Mouse (Mus musculus): Measurements from ENCODE around the gene Kcnj14. TPM values are rescaled to one million over a fixed set of nuclear protein-coding genes. Genes with fewer than 3 reads are reported as not detected.
A peak's percentile ranks its signal among the peaks of the same experiment; 100 is the strongest.

Kcnj14 gene
- polyA plus RNA-seq, 1 experiment from 2014 or later = 1.5 TPM

DNA sequence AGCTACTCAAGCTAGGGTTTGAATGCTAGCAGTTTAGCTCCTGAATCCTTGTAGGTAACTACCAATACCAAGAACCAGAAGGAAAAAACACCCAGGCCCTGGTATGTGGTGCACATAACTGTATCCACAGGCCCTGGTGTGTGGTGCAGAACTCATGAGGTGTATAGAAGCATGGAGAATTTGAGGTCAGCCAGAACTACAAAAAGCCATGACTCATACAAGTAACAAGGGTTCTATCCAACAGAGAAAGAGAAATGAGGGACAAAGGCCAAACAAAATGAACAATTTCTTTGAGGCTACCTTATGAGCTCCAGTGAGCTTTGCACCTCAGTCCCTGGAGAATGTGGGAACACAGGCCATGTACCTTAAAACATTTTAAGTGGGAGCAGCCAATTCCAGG is 3.7 kb downstream of the Kcnj14 start:
- H3K36me3 ChIP-seq (replicated peaks) = peaks cover 49% of the 10 kb centered on the region
- peaks cover 13% of the 10 kb centered on the region for H3K4me1 ChIP-seq
- DNase-seq (ENCODE audit: low spot score) = no peak
- peaks cover 29% of the 10 kb centered on the region for H3K27me3 ChIP-seq (replicated peaks; ENCODE audit: low read depth, poor library complexity, severe bottlenecking)
- H3K9me3 ChIP-seq = no peaks in the 10 kb centered on the region
- no peak overlapping the region for H3K4me3 ChIP-seq
- no peak overlapping the region for H3K27ac ChIP-seq (replicated peaks)

DNA sequence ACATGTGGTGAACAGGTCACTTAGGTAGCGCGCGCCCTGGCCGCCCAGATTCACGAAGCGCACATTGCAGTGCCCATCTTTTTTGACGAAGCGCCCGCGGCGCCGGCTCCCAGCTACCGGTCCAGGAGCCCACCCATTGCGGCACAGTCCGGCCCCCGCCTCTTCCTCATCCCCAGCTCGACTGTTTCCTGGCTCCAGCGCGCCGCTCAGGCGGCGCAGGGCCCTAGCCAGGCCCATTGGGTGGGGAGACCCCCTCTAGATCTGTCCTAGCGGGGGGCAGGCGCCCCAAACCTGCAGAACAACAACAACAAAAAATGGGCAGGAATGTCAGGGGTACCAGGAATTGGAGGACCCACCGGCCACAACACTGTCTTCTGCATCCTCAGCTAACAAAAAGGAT is 4.7 kb downstream of the Kcnj14 start:
- WGBS = 9% methylated on average over 25 of the region's 25 CpGs
- Histone ChIP-seq H3K27ac (replicated peaks) (no peak overlapping the region), H3K9me3 (no peaks in the 10 kb centered on the region), H3K4me1 (peaks cover 23% of the 10 kb centered on the region), H3K4me3 (peak overlapping the region; percentile 46), H3K36me3 (replicated peaks) (peaks cover 39% of the 10 kb centered on the region), H3K27me3 (replicated peaks; ENCODE audit: low read depth, poor library complexity, severe bottlenecking) (peaks cover 29% of the 10 kb centered on the region)
- DNase-seq (ENCODE audit: low spot score) = no peak

DNA sequence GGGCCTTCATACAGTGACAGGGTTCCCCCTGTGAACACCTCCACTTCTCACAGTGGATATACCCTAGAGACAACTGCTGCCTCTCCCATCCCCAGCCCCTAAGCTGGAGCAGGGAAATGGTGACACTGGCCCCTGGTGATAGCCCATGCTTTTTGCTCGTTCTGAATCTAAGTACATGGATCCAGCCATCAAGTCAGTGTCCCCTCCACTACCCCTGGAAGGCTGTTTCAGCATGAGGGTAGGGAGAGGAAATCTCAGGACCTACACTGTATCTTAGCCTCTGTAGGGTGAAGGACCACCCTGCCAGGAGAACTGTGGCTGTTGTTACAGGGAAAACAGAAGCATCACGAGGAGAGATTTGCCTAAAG is 8.6 kb downstream of the Kcnj14 start:
- H3K4me1 ChIP-seq = peaks cover 43% of the 10 kb centered on the region
- peak overlapping the region; percentile 100 for H3K27ac ChIP-seq (replicated peaks)
- WGBS = 48% methylated on average over 2 of the region's 2 CpGs
- no peak for DNase-seq (ENCODE audit: low spot score)
- peak overlapping the region; percentile 98; the same call in 1 of the 2 replicates for H3K4me3 ChIP-seq
- H3K36me3 ChIP-seq (replicated peaks) = peaks cover 23% of the 10 kb centered on the region
- peaks cover 29% of the 10 kb centered on the region for H3K27me3 ChIP-seq (replicated peaks; ENCODE audit: low read depth, poor library complexity, severe bottlenecking)
- no peaks in the 10 kb centered on the region for H3K9me3 ChIP-seq

DNA sequence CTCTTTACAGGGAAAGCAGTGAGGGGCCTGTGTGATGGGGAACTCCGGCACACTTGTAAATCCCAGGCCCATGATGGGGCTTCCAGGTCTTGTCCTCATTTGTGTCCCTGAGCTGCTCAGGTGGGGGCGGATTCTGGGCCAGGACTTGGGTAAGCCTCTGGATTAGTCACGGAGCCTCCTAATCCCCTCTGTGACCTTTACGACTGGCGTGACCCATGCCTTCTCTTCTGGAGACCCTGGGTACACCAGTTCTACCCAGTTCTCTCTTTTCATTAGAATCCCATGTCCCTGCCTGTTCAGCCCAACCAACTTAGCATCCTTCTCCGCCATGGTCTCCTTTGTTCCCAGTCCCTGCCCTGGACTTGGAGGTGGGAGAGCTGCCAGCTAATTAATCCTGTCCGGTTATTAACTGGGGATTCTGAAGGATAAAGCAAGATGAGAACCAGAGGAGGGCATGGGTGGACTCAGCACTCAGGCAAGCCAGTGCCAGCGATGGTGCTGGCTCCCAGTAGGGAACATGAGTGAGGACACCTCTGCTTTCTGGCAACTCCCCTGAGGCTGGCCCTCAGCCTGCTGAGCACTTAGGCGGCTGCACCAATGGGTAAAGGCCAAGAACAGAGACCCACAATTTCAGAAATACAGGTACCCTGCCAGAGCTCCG is 9.1 kb downstream of the Kcnj14 start:
- H3K27ac ChIP-seq (replicated peaks) = peak overlapping the region; percentile 100
- peaks cover 43% of the 10 kb centered on the region for H3K4me1 ChIP-seq
- peak overlapping the region; percentile 98 for H3K4me3 ChIP-seq
- DNase-seq (ENCODE audit: low spot score) = no peak
- 39% methylated on average over 10 of the region's 10 CpGs for WGBS
- H3K36me3 ChIP-seq (replicated peaks) = peaks cover 26% of the 10 kb centered on the region
- H3K9me3 ChIP-seq = no peaks in the 10 kb centered on the region
- peaks cover 24% of the 10 kb centered on the region for H3K27me3 ChIP-seq (replicated peaks; ENCODE audit: low read depth, poor library complexity, severe bottlenecking)

DNA sequence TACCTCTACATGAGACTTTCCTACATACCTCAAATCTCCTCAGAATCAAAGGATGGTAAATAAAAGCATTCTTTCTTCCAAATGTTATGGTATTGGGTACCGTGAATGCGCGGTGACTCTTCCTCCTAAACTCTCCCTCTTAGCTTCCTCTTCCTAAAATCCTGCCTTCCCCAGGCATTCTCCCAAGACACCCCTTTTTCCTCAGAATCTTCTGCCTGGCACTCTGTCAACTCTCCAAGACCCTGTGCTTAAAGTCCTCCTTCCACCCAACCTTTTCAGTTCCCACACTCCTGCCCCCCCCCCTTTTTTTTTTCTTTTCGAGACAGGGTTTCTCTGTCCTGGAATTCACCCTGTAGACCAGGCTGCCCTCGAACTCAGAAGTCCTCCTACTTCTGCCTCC is 9.7 kb downstream of the Kcnj14 start:
- Histone ChIP-seq H3K27me3 (replicated peaks; ENCODE audit: low read depth, poor library complexity, severe bottlenecking) (peaks cover 17% of the 10 kb centered on the region), H3K27ac (replicated peaks) (peak overlapping the region; percentile 100), H3K36me3 (replicated peaks) (peaks cover 32% of the 10 kb centered on the region), H3K4me3 (peak overlapping the region; percentile 98), H3K4me1 (peaks cover 41% of the 10 kb centered on the region), H3K9me3 (no peaks in the 10 kb centered on the region)
- DNase-seq (ENCODE audit: low spot score) = no peak
- WGBS = 3% methylated on average over 5 of the region's 5 CpGs

DNA sequence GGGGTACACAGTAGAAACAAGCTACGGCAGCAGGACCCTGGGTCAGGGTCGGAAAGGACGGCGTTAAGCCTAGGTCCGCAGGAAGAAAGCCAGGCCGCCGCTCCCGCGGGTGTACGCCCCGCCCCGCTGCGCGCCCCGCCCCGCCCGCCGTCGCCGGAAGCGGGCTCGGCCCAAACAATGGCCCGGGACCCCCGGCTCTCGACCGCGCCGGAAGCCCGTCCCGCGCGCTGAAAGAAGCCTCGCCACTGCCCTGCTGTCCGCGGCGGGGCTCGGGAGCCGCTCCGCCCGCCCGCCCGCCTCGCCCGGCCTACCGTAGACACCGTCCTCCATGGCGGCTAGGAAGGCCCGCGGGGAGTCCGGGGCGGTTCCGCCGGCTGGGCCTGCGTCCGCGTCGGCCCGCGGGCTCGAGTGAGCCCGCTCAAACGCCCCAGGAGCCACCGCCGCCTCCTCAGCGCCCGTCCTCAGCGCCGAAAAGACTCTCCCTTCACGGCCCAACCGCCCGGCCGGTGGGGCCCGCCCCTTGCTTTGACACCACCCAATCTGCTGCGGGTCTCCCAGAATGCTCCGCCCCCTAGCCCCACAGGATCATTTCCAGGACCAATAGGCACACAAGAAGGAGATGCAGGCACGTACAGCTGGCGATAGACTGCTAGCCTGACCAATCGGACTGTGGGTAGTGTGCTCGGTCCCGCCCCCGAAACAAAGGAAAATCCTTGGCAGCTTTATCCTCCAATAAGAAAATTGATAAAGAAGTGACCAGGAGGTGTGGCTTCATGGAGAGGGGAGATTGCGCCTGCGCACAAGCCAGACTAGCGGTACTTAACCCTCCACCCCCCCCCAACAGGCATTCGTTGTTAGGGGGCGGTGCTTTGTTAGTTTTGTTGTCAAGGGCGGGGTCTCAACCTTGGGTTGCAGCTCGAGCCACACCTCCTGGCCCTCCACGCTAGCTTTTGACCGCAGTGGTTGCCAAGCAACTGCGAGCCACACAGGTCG is 10.5 kb downstream of the Kcnj14 start, which contains the start of gene Cyth2:
Cyth2 (minus strand) TSS at position 795 of the 993 bp plus-strand sequence.
- H3K27ac ChIP-seq (replicated peaks) = peak within 1 kb of the TSS; percentile 100
- DNase-seq (ENCODE audit: low spot score) = peak; percentile 100
- H3K27me3 ChIP-seq (replicated peaks; ENCODE audit: low read depth, poor library complexity, severe bottlenecking) = peaks cover 11% of the 10 kb centered on the region
- under 1% methylated on average over 92 of the region's 92 CpGs for WGBS
- peak within 1 kb of the TSS; percentile 98 for H3K4me3 ChIP-seq
- peaks cover 39% of the 10 kb centered on the region for H3K36me3 ChIP-seq (replicated peaks)
- peaks cover 36% of the 10 kb centered on the region for H3K4me1 ChIP-seq
- H3K9me3 ChIP-seq = no peaks in the 10 kb centered on the region

DNA sequence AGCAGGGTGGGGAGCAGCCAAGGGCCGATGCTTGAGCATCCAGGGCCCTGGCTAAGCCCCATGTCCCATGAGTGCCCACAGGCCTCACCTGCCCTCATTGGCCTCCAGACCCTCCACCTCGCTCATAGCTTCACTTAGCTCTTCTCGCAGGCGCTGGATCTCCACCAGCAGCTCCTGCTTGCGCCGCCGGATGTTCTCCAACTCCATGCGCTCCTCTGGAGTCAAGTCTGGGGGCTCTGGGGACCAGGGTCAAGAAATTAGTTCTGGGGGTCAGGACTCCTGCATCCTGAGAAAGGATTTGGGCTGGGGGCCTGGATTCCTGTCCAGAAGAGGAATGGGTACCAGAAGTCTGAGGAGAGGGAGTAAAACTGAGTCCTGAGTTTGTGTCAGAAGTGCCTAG is 11.7 kb downstream of the Kcnj14 start:
- WGBS = 86% methylated on average over 8 of the region's 8 CpGs
- peak overlapping the region; percentile 98 for H3K4me3 ChIP-seq
- H3K27me3 ChIP-seq (replicated peaks; ENCODE audit: low read depth, poor library complexity, severe bottlenecking) = no peaks in the 10 kb centered on the region

DNA sequence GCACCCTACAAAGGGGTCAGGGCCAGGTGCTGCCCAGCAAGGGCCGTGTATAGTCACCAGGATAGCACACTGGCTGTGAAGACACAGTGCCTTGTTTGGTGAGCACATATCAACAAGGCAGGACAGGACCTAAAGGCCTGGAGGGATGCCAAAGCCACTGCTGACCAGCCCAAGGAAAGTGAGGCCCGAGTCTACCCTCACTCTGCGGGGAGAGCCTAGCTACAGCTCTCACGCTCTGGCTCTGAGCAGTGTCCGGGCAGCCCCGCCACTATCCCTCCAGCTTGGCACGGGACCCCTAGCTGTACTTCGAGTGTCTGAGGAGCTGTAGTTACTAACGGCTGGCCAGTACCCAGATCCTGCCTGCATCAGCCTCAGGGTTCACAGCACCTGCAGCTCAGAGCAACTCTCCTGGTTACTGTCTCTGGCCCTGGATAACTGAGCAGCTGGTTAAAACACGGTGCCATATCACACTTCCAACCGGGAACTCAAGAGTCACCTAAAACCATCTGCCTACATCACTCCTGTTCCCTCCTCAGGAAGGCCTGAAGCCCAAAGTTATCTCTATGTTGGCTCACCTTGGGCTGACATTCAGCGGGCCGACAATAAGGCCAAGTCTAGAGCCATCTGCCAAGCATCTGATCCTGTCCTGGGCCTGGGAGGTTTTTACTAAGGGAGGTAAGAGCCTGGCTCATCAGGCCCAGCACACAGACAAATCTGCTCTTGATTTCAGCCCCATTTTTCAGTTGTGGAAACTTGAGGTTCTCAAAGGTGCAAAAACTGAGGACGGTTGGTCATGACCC is 15.1 kb downstream of the Kcnj14 start:
- WGBS = 90% methylated on average over 14 of the region's 14 CpGs
- peaks cover 32% of the 10 kb centered on the region for H3K4me1 ChIP-seq
- H3K36me3 ChIP-seq (replicated peaks) = peaks cover 74% of the 10 kb centered on the region
- H3K9me3 ChIP-seq = no peaks in the 10 kb centered on the region
- no peak overlapping the region for H3K4me3 ChIP-seq
- no peak overlapping the region for H3K27ac ChIP-seq (replicated peaks)
- H3K27me3 ChIP-seq (replicated peaks; ENCODE audit: low read depth, poor library complexity, severe bottlenecking) = no peaks in the 10 kb centered on the region
- DNase-seq (ENCODE audit: low spot score) = no peak

More for the DNA sequence above, 11.7 kb downstream of the Kcnj14 start:
- Histone ChIP-seq H3K9me3 (no peaks in the 10 kb centered on the region), H3K4me1 (peaks cover 41% of the 10 kb centered on the region), H3K27ac (replicated peaks) (peak overlapping the region; percentile 100), H3K36me3 (replicated peaks) (peaks cover 51% of the 10 kb centered on the region)
- no peak for DNase-seq (ENCODE audit: low spot score)

DNA sequence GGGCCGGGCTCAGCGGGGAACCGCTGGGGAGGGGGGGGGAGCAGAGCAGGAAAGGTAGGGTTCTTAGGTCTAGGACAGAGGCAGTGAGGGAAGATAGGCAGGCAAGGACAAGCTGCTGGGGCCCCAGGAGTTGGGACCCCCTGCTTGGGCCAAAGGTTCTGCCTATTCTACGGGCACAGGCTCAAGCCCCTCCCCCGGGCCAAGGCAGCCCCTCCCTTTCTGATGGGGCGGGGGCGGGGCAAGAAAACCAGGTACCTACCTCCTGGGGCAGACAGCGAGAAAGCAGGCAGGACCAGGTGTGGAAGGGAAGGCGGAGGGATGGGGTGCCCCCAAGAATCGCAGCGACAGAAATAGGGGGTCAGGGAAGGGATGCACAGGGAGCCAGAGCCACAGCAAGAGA is 16.1 kb downstream of the Kcnj14 start:
- no peaks in the 10 kb centered on the region for H3K9me3 ChIP-seq
- no peaks in the 10 kb centered on the region for H3K27me3 ChIP-seq (replicated peaks; ENCODE audit: low read depth, poor library complexity, severe bottlenecking)
- DNase-seq (ENCODE audit: low spot score) = no peak
- H3K27ac ChIP-seq (replicated peaks) = no peak overlapping the region
- H3K4me3 ChIP-seq = peak overlapping the region; percentile 0; the same call in 1 of the 2 replicates
- peaks cover 32% of the 10 kb centered on the region for H3K4me1 ChIP-seq
- H3K36me3 ChIP-seq (replicated peaks) = peaks cover 83% of the 10 kb centered on the region
- 52% methylated on average over 11 of the region's 11 CpGs for WGBS

DNA sequence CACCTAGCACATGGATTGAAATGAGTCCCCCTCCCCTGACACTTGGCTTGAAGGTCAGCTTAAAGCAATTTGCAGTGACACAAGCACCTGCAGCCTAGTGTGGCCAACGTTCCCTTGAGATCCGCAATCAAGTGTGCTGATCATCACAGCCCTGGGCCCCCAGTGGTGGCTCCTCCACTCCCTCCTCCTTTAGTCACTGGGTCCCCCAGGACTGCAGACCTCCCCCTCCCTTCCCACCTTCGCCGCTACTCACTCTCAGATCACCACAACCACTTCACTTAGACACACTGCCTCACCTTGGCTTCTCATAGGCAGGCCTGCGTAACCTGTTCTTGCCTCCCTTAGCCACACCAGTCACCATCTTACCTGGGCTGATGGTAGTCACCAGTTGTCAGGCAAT is 18.6 kb downstream of the Kcnj14 start:
- H3K36me3 ChIP-seq (replicated peaks) = peaks cover 84% of the 10 kb centered on the region
- H3K4me3 ChIP-seq = no peak overlapping the region
- H3K27ac ChIP-seq (replicated peaks) = no peak overlapping the region
- WGBS = 63% methylated on average over 5 of the region's 5 CpGs
- H3K27me3 ChIP-seq (replicated peaks; ENCODE audit: low read depth, poor library complexity, severe bottlenecking) = peaks cover 1% of the 10 kb centered on the region
- no peak for DNase-seq (ENCODE audit: low spot score)
- peaks cover 19% of the 10 kb centered on the region for H3K4me1 ChIP-seq
- H3K9me3 ChIP-seq = no peaks in the 10 kb centered on the region

DNA sequence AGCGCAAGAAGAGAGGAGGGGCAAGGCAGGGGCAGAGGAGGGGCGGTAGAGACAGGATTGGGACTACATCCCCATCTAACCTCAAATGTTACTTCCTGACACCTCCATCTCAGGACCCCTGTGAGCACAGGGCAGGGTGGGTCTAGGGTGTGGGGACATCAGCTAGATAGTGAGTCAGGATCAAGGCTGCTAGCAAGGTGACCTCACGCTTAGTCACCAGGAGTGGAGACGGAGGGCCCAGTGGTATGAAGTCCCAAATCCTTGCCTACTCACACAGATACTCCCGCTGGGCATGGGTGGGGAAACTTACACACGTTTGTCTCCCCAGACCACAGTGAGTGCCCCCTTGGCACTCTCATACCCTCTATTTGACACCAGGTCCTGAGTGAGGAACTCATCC is 22.0 kb downstream of the Kcnj14 start:
- H3K27ac ChIP-seq (replicated peaks) = no peak overlapping the region
- H3K4me3 ChIP-seq = no peak overlapping the region
- peaks cover 34% of the 10 kb centered on the region for H3K4me1 ChIP-seq
- no peaks in the 10 kb centered on the region for H3K9me3 ChIP-seq
- 91% methylated on average over 6 of the region's 6 CpGs for WGBS
- no peak for DNase-seq (ENCODE audit: low spot score)
- H3K36me3 ChIP-seq (replicated peaks) = peaks cover 50% of the 10 kb centered on the region
- peaks cover 35% of the 10 kb centered on the region for H3K27me3 ChIP-seq (replicated peaks; ENCODE audit: low read depth, poor library complexity, severe bottlenecking)

DNA sequence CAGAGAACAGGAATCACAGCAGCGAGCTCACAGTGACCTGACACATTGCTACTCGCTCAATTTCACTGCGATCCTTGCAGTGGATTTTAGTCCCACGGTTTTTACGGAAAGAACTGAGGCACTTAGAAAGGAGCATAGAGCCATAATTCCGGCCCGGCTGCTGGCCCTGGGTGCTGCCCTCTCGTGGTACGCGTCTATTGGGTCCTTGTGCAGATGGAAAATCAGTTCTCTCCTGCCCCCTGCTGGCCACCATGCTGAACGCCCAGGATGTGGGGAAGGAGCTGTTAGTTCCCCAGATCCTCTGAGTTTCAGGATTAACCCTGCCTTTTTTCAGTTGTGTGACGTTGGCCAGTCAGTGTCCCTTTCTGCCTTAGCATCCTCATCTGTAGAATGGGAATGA is 23.2 kb downstream of the Kcnj14 start:
- Histone ChIP-seq H3K36me3 (replicated peaks) (peaks cover 48% of the 10 kb centered on the region), H3K4me3 (peak overlapping the region; percentile 37), H3K4me1 (peaks cover 41% of the 10 kb centered on the region), H3K27ac (replicated peaks) (no peak overlapping the region), H3K27me3 (replicated peaks; ENCODE audit: low read depth, poor library complexity, severe bottlenecking) (peaks cover 47% of the 10 kb centered on the region), H3K9me3 (no peaks in the 10 kb centered on the region)
- DNase-seq (ENCODE audit: low spot score) = peak; percentile 93
- 3% methylated on average over 12 of the region's 12 CpGs for WGBS

All from embryonic facial prominence, embryonic 10.5 days (tissue).